Mouse (Mus musculus) spleen, postnatal 14 days (tissue): Measurements from ENCODE around the gene Nell2.

ENCODE experiments used
- DNase-seq, 2 experiments: peaks; one replicate each; pipeline ENCODE4 v3.0.0; 2021 to 2022; ENCODE audit warnings: low spot score in 2 of 2

The Nell2 gene

DNA sequence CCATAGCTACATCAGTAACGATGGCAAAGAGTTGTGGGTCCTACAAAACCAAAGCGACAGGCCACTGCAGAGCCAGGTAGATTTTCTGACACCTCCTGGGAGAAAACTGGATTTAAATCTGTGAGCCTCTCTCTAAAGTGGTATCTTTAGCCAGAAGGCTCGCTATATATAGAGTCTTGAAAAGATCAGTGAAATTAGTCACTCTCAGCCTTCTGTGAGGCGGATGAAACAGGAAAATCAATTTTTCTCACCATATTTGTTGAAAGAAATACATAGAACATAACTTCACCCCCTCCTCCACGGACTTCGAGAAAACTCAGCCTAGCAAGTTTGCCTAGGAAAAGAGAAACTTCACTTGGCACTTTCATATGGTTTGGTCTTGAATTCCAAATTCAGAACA, 54.4 kb downstream of the Nell2 start:
- DNase-seq: no peak

DNA sequence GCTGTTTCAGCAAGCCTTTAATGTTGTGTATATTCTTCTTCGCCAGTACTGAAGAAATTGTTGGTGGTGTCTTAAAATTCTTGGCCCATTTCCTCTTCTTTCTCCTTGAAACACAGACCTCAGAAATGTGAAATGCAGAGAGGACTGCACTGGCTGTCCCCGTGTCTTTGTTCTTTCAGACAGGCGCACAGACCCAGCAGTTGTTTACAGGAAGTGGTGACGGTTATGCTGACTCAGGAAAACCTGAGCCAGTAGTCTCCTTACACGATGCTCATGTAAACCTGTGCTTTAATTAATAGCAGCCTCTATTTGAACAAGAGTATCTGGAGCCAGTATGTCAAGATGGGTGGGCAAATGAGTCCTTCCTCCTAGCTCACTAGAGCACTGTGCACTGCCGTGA, 61.2 kb downstream of the Nell2 start:
- no peak for DNase-seq

GRCm38 (mm10) chr15:95460041-95460566, 68.3 kb downstream of the Nell2 start:
- no peak for DNase-seq

- no peak for DNase-seq
Observed at GRCm38 (mm10) chr15:95444586-95444985, 83.8 kb downstream of the Nell2 start.

DNA sequence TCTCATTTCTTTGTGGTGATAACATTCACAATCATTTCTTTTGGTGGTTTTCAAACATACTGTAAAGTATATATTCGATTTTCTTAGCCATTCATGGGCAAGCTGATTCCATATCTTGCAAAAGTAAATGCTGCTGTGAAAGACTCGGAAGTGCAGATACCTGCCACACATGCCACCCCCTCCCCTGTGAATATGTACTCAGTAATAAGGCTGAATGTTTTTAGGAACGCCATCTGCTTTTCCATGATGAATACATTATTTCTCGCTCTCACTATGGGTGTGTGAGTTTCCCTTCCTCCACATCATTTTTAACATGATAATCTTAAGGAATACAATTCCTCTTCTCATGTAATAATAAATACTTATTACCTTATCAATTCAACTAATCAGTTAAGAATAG, 90.6 kb downstream of the Nell2 start:
- DNase-seq: no peak

GRCm38 (mm10) chr15:95436261-95436660, 92.1 kb downstream of the Nell2 start:
- no peak for DNase-seq

DNA sequence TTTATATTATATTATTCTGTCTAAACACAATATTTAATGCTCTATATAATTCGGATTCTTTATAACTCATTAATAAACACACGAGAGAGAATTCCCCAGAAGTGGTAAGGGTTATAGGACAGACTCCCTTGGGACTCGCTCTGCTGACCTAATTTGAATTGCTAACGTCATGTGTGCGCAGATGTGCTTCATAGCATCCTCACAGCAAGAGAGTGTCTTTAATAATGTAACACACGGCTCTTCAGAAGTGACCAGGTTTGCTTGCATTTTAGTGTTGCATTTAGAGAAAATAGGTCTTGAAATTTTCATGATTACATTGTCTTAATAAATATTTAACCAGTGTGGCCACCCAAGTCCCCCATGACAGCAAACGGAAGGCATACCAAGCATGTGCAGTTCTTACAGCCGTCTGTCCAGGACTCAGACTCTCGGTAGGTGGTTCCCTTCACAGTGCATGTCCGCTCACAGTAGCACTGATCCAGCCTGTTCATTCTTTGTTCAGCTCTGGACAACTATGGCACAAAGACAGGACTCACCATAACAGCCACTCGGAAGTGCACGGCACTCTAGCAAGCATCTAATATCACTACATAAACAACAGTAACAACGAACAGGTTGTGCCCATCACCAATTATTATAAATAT, 97.1 kb downstream of the Nell2 start:
- DNase-seq: no peak

GRCm38 (mm10) chr15:95430000-95430399, 98.4 kb downstream of the Nell2 start:
- no peak for DNase-seq

GRCm38 (mm10) chr15:95428003-95428663, 100.2 kb downstream of the Nell2 start:
- DNase-seq: no peak

GRCm38 (mm10) chr15:95425085-95425484, 103.3 kb downstream of the Nell2 start:
- no peak for DNase-seq

GRCm38 (mm10) chr15:95422226-95422950, 106.0 kb downstream of the Nell2 start:
- DNase-seq: no peak

GRCm38 (mm10) chr15:95418641-95419040, 109.7 kb downstream of the Nell2 start:
- DNase-seq: no peak

DNA sequence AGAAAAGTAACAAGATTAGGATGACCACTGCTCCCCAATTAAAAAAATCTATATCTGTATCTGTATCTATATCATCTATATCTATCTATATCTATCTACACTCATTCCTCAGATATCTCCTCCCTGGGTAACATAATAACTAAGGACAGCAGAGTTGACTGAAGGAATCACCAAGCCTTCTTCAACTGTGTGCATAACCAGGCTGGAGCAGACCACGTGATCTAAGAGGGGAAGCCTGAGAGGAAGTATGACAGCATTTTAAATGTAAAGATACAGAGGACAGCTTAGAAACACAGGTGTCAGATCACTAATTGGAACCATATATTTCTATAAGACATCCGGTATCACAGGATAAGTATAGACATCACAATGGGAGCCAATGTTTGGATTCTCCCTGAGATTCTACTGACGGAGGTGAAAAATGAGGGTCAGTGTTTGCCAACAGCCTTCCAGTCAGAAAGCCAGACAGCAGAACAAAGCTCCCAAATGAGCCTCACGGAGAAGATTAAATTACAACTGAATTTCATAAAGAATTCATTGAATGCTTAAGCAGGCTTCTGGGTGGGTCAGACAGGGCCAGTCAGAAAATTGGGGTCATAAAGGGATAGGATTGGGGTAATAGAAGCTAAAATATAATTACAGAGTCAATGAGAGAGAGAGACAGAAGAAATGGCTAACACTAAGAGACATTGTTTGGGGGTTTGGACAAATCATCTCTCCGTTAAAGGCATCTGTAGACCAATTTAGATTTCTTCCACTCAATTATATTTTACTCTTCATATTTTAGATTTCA, 116.2 kb downstream of the Nell2 start:
- no peak for DNase-seq

DNA sequence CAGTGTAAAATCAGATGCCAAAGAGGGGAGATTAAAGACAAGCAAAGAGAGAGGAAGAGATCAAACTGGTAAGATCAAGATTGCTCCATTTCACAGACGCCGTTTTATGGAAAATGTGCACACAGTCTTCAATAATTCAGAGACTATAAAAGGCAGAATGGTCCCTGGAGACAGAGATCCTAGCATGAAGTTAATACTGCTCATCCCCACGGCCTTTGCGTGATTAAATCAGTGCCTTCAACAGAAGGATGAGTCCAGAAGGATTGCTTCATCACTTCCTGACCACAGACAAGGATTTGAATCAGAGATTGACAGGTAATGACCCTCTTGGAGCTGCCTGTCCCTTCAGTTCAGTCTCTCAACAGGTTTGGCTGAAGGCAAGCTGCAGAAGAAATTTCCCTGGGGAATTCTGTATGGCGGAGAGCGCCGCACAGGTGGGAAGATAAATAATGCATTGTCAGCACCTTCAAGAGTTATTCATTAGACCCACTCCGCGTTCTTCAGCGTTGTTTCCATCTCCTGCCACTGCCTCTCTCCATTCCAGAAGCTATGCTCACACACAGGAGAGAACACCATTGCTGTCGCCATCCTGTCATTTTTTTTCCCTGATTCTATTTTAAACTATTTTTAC, 118.0 kb downstream of the Nell2 start:
- DNase-seq: no peak

- no peak for DNase-seq
Observed at GRCm38 (mm10) chr15:95390347-95390746, 138.0 kb downstream of the Nell2 start.

GRCm38 (mm10) chr15:95388950-95389349, 139.4 kb downstream of the Nell2 start:
- DNase-seq: no peak

DNA sequence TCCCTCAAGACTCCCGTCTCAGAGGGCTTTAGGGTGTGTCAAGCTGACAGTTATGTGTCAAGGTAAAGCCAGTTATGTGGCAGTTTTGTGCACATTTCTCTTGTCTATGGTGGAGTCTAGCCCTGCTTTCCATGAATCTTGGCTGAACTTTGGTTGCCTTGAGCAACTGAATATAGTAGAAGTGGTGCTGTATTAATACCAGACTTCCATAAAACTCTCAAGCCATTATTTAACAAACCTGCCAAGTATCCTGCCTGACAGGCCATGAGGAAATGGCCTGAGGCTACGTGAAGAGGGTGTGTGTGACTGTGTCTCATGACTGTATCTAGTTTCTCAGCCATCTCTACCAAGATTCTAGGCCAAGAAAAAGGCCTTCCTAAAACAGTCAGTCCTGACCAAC, 147.5 kb downstream of the Nell2 start:
- no peak for DNase-seq

DNA sequence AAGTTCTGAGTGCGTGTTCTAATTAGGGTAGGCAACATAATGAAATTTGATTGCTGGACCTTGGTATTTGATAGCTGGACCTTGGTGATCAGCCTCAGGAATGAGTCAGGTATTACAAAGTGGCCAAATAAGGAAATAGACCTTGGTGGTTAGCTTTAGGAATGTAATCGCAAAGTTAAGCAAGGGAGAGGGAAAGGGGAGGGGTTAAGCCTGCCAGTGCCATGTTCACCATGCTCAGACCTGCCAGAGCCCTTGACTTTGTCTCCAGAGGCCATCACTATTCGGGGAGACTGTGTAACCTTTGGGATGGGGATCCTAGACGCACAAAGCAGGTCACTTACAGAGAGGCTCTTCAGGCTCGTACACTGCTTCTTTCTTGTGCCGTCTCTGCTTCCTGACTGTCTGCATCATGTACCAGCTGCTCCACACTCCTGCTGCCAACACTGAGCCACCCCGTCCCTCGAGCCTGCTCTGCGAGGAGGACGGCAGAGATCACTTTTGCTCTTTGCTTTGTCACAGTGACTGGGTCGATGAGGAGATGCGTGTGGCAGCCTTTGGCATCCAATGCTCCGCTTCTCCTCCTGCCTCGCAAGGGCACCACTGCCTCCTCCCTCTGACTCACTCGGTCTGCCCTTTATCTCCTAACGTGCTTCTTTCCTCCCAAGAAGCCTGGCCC, 157.5 kb downstream of the Nell2 start:
- no peak for DNase-seq

DNA sequence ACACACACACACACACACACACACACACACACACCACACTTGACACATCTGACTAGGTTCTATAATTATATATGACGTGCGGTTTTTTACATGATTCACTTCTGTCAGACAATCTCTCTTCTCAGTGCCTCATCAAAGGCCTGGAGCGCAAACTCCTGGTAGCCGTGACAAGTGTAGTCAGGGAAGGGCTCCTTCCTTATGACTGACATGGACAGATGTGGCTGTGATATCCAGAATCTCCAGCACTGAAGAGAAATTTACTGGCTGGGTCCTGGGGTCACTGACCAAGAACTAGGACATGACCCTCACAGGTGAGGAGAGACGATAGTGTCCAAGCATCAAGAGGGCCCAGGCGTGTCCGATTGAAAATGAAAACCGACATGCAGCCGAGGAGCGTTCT, 160.2 kb downstream of the Nell2 start:
- DNase-seq: no peak

DNA sequence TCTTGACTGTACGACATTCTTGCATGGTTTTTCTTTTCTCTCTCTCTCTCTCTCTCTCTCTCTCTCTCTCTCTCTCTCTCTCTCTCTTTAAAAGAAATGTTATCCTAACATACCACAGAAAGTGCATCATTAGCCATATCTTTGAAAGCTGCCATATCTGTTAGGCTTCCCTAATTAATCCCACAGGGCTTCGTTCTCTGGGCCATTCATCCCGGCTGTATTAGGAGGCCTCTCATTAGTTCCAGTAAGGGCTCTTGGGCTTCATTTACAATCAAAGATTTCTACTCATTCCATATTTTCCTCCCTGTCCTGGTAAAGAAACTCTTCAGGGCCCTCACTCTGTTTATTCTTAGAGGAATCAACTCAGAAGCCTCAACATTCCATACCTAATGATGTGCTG, 161.9 kb downstream of the Nell2 start:
- no peak for DNase-seq

GRCm38 (mm10) chr15:95354806-95355205, 173.6 kb downstream of the Nell2 start:
- DNase-seq: no peak
